Mouse (Mus musculus) hindbrain, embryonic 13.5 days (tissue): ENCODE data around the gene Sirt3. TPM values are rescaled to one million over a fixed set of nuclear protein-coding genes. Genes with fewer than 3 reads are reported as not detected.

Source experiments
- ATAC-seq: fragments of 200-750 bp; cut with Nextera tagmentation; 2 replicates; pipeline ENCODE4 v1.8.0; 2017; ENCODE audit warnings: moderate TSS enrichment; ENCODE audit not compliant: low FRiP score
- H3K27ac ChIP-seq: fragments of 300-500 bp; sonication (generic); 2 replicates; pipeline ENCODE4 v1.5.1; 2015; ENCODE audit warnings: inconsistent platforms, mild to moderate bottlenecking, moderate library complexity
- H3K27me3 ChIP-seq: fragments of 300-500 bp; sonication (generic); 2 replicates; pipeline ENCODE4 v1.6.1; 2015; ENCODE audit warnings: mild to moderate bottlenecking, inconsistent platforms
- H3K36me3 ChIP-seq: fragments of 300-500 bp; sonication (generic); 2 replicates; pipeline ENCODE4 v1.6.1; 2015; ENCODE audit warnings: mild to moderate bottlenecking, inconsistent platforms
- H3K4me1 ChIP-seq: fragments of 300-500 bp; sonication (generic); replicated peaks from 2 replicates; pipeline ENCODE4 v1.6.1; 2015; ENCODE audit warnings: inconsistent platforms
- H3K4me2 ChIP-seq: fragments of 300-500 bp; sonication (generic); 2 replicates; pipeline ENCODE4 v1.6.1; 2015; ENCODE audit warnings: inconsistent platforms, mild to moderate bottlenecking, moderate library complexity
- H3K4me3 ChIP-seq: fragments of 300-500 bp; sonication (generic); 2 replicates; pipeline ENCODE4 v1.5.1; 2015; ENCODE audit warnings: mild to moderate bottlenecking, inconsistent platforms
- H3K9ac ChIP-seq: fragments of 300-500 bp; sonication (generic); 2 replicates; pipeline ENCODE4 v1.6.1; 2015; ENCODE audit warnings: mild to moderate bottlenecking, inconsistent platforms
- H3K9me3 ChIP-seq: fragments of 300-500 bp; sonication (generic); 2 replicates; pipeline ENCODE4 v1.6.1; 2016; ENCODE audit warnings: inconsistent platforms
- WGBS: fragments of 180-500 bp; shearing (Covaris S2); methylation state at CpG from one replicate; pipeline ENCODE4 v1.1.7; 2015; 5-methylcytosine and 5-hydroxymethylcytosine counted together
- polyA plus RNA-seq: library from polyadenylated mRNA; unstranded; fragments of >200 nt; fragmentation: Nextera tagmentation; extraction: Ambion mirVana; gene quantifications from 2 replicates; pipeline ENCODE4 v1.2.1, GENCODE M21; 2015

Sirt3 gene
- polyA plus RNA-seq, 1 experiment from 2014 or later = 45.3 TPM

- peak; percentile 70 for ATAC-seq
Observed at GRCm38 (mm10) chr7:140882469-140882803, 327 bp upstream of the Sirt3 start.

GRCm38 (mm10) chr7:140880865-140881515, 1.1 kb downstream of the Sirt3 start:
- peak overlapping the region; percentile 88 for H3K9ac ChIP-seq
- H3K36me3 ChIP-seq = peaks cover 27% of the 10 kb centered on the region
- H3K4me2 ChIP-seq = peak overlapping the region; percentile 75
- 29% methylated on average over 8 of the region's 8 CpGs for WGBS
- H3K27ac ChIP-seq = peak overlapping the region; percentile 92
- H3K4me3 ChIP-seq = peak overlapping the region; percentile 94
- H3K9me3 ChIP-seq = no peaks in the 10 kb centered on the region
- H3K27me3 ChIP-seq = no peaks in the 10 kb centered on the region
- peaks cover 19% of the 10 kb centered on the region for H3K4me1 ChIP-seq
- no peak for ATAC-seq

More at GRCm38 (mm10) chr7:140882469-140882803, 327 bp upstream of the Sirt3 start:
- peak overlapping the region; percentile 75 for H3K4me2 ChIP-seq
- H3K36me3 ChIP-seq = peaks cover 29% of the 10 kb centered on the region
- peak overlapping the region; percentile 94 for H3K4me3 ChIP-seq
- H3K27ac ChIP-seq = peak overlapping the region; percentile 89
- H3K27me3 ChIP-seq = no peaks in the 10 kb centered on the region
- H3K9ac ChIP-seq = peak overlapping the region; percentile 88
- 0% methylated on average over 12 of the region's 12 CpGs for WGBS
- H3K9me3 ChIP-seq = no peaks in the 10 kb centered on the region
- H3K4me1 ChIP-seq = peaks cover 19% of the 10 kb centered on the region

- WGBS = 89% methylated on average over 3 of the region's 3 CpGs
- Histone ChIP-seq H3K36me3 (peaks cover 28% of the 10 kb centered on the region), H3K9me3 (no peaks in the 10 kb centered on the region)
Observed at GRCm38 (mm10) chr7:140880419-140880818, 1.7 kb downstream of the Sirt3 start.

GRCm38 (mm10) chr7:140879355-140879754, 2.8 kb downstream of the Sirt3 start:
- no peaks in the 10 kb centered on the region for H3K27me3 ChIP-seq
- H3K9me3 ChIP-seq = no peaks in the 10 kb centered on the region
- no peak overlapping the region for H3K4me2 ChIP-seq
- no peak for ATAC-seq
- H3K9ac ChIP-seq = no peak overlapping the region
- peaks cover 19% of the 10 kb centered on the region for H3K4me1 ChIP-seq
- whole genome bisulfite sequencing = 90% methylated on average over 7 of the region's 7 CpGs
- peaks cover 31% of the 10 kb centered on the region for H3K36me3 ChIP-seq
- no peak overlapping the region for H3K4me3 ChIP-seq
- H3K27ac ChIP-seq = no peak overlapping the region

More at GRCm38 (mm10) chr7:140880419-140880818, 1.7 kb downstream of the Sirt3 start:
- Histone ChIP-seq H3K27me3 (no peaks in the 10 kb centered on the region), H3K27ac (no peak overlapping the region), H3K4me2 (peak overlapping the region; percentile 75), H3K9ac (no peak overlapping the region), H3K4me3 (peak overlapping the region; percentile 4; the same call in 1 of the 2 replicates), H3K4me1 (peaks cover 19% of the 10 kb centered on the region)
- ATAC-seq = no peak

GRCm38 (mm10) chr7:140877364-140877763, 4.7 kb downstream of the Sirt3 start:
- WGBS = 88% methylated on average over 6 of the region's 6 CpGs
- Histone ChIP-seq H3K4me3 (no peak overlapping the region), H3K27me3 (no peaks in the 10 kb centered on the region), H3K9ac (no peak overlapping the region), H3K9me3 (no peaks in the 10 kb centered on the region), H3K36me3 (peaks cover 36% of the 10 kb centered on the region), H3K4me2 (no peak overlapping the region), H3K27ac (no peak overlapping the region), H3K4me1 (peaks cover 8% of the 10 kb centered on the region)
- no peak for ATAC-seq

GRCm38 (mm10) chr7:140874224-140874623, 7.9 kb downstream of the Sirt3 start:
- H3K4me3 ChIP-seq = no peak overlapping the region
- no peaks in the 10 kb centered on the region for H3K27me3 ChIP-seq
- ATAC-seq = no peak
- H3K4me2 ChIP-seq = no peak overlapping the region
- H3K9me3 ChIP-seq = no peaks in the 10 kb centered on the region
- 91% methylated on average over 4 of the region's 4 CpGs for WGBS
- 0 out of 2 replicates have a peak overlapping the region, but pooled peaks have one; percentile 9 for H3K9ac ChIP-seq
- no peaks in the 10 kb centered on the region for H3K4me1 ChIP-seq
- H3K36me3 ChIP-seq = peaks cover 50% of the 10 kb centered on the region
- H3K27ac ChIP-seq = no peak overlapping the region

GRCm38 (mm10) chr7:140864761-140865160, 17.3 kb downstream of the Sirt3 start:
- no peaks in the 10 kb centered on the region for H3K9me3 ChIP-seq
- H3K27ac ChIP-seq = no peak overlapping the region
- ATAC-seq = no peak
- H3K4me2 ChIP-seq = no peak overlapping the region
- 92% methylated on average over 12 of the region's 12 CpGs for WGBS
- no peak overlapping the region for H3K9ac ChIP-seq
- peaks cover 69% of the 10 kb centered on the region for H3K36me3 ChIP-seq
- H3K27me3 ChIP-seq = no peaks in the 10 kb centered on the region
- peaks cover 5% of the 10 kb centered on the region for H3K4me1 ChIP-seq
- no peak overlapping the region for H3K4me3 ChIP-seq

GRCm38 (mm10) chr7:140860728-140861127, 21.4 kb downstream of the Sirt3 start:
- 92% methylated on average over 5 of the region's 5 CpGs for WGBS
- H3K9me3 ChIP-seq = no peaks in the 10 kb centered on the region
- H3K27ac ChIP-seq = no peak overlapping the region
- H3K36me3 ChIP-seq = peaks cover 72% of the 10 kb centered on the region
- no peak for ATAC-seq
- H3K27me3 ChIP-seq = no peaks in the 10 kb centered on the region
- no peak overlapping the region for H3K4me2 ChIP-seq
- no peak overlapping the region for H3K4me3 ChIP-seq
- H3K9ac ChIP-seq = peak overlapping the region; percentile 0; the same call in 1 of the 2 replicates
- peaks cover 27% of the 10 kb centered on the region for H3K4me1 ChIP-seq

GRCm38 (mm10) chr7:140859997-140860396, 22.1 kb downstream of the Sirt3 start:
- peaks cover 35% of the 10 kb centered on the region for H3K4me1 ChIP-seq
- no peaks in the 10 kb centered on the region for H3K27me3 ChIP-seq
- H3K27ac ChIP-seq = no peak overlapping the region
- 76% methylated on average over 6 of the region's 6 CpGs for WGBS
- H3K4me3 ChIP-seq = no peak overlapping the region
- H3K36me3 ChIP-seq = peaks cover 67% of the 10 kb centered on the region
- H3K9ac ChIP-seq = 0 out of 2 replicates have a peak overlapping the region, but pooled peaks have one; percentile 87
- ATAC-seq = no peak
- H3K9me3 ChIP-seq = no peaks in the 10 kb centered on the region
- no peak overlapping the region for H3K4me2 ChIP-seq

- WGBS = 96% methylated on average over 8 of the region's 8 CpGs
- Histone ChIP-seq H3K9ac (peak overlapping the region; percentile 87), H3K27ac (no peak overlapping the region), H3K4me2 (peak overlapping the region; percentile 98), H3K27me3 (no peaks in the 10 kb centered on the region), H3K9me3 (no peaks in the 10 kb centered on the region), H3K36me3 (peaks cover 62% of the 10 kb centered on the region), H3K4me1 (peaks cover 39% of the 10 kb centered on the region), H3K4me3 (peak overlapping the region; percentile 85)
- ATAC-seq = no peak
Observed at GRCm38 (mm10) chr7:140858746-140859145, 23.4 kb downstream of the Sirt3 start.

- H3K4me1 ChIP-seq = peaks cover 39% of the 10 kb centered on the region
- peaks cover 62% of the 10 kb centered on the region for H3K36me3 ChIP-seq
- peak within 1 kb of the TSS; percentile 94 for H3K27ac ChIP-seq
- H3K4me3 ChIP-seq = peak within 1 kb of the TSS; percentile 85
- H3K9me3 ChIP-seq = no peaks in the 10 kb centered on the region
- peak within 1 kb of the TSS; percentile 98 for H3K4me2 ChIP-seq
- 42% methylated on average over 40 of the region's 40 CpGs for WGBS
- no peaks in the 10 kb centered on the region for H3K27me3 ChIP-seq
- H3K9ac ChIP-seq = peak within 1 kb of the TSS; percentile 87
- peak; percentile 53 for ATAC-seq
Observed at GRCm38 (mm10) chr7:140857550-140858505, 24.3 kb downstream of the Sirt3 start, which contains the start of gene Bet1l. Gene Bet1l (minus strand): TSS chr7:140857577.
